Mouse (Mus musculus): ENCODE data around the gene Olfr1311. TPM values are rescaled to one million over a fixed set of nuclear protein-coding genes. Genes with fewer than 3 reads are reported as not detected.

Olfr1311 gene
- total and polyA plus RNA-seq, 3 experiments, result not detected

DNA sequence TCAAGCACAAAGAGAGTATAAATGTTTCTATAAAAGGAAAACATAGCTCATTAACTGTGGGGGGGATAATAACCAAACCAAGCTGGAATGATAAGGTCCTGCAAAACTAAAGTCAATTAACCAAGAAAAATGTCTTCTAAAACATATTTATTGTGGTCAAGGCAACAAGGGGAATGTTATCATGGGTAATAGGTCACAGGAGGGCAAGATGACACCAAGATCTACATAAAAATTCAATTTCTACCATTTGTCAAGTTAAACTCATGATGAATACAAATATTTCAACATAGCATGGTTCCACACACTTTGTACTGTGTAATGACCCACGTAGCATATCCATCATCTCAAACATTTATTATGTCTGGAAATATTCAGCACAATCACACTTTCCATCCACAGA, 34.0 kb downstream of the Olfr1311 start, which contains the start of gene Olfr1309:
Gene Olfr1309 (minus strand): TSS at position 101 of the 400 bp plus-strand sequence.
- no peak within 1 kb of the TSS for H3K4me2 ChIP-seq (ENCODE audit: insufficient read depth, low read depth, poor library complexity, severe bottlenecking)
- no peaks in the 10 kb centered on the region for H3K36me3 ChIP-seq (replicated peaks in 1 of 2; ENCODE audit: control insufficient read depth in 1 of 2, insufficient read depth in 1 of 2, low read length in 1 of 2)
- H3K9me3 ChIP-seq (replicated peaks; ENCODE audit: low read length), result no peaks in the 10 kb centered on the region
- no peaks in the 10 kb centered on the region for H3K79me2 ChIP-seq (replicated peaks; ENCODE audit: control insufficient read depth, extremely low read depth, insufficient read depth, poor library complexity, severe bottlenecking)
- in situ Hi-C loops (cut with MboI; ENCODE audit: low pct_ligation_motif_present, low pct_unique_long_range_greater_than_20kb, low sequenced_read_pairs) (no loop called here), dilution Hi-C loops (cut with MboI; ENCODE audit: extremely low pct_ligation_motif_present, extremely low pct_unique_long_range_greater_than_20kb, low sequenced_read_pairs) (no loop called here)
- H3K9ac ChIP-seq (ENCODE audit: insufficient read depth, low read depth), result no peak within 1 kb of the TSS
- no peak for DNase-seq (ENCODE audit: extremely low read depth)
- no peak within 1 kb of the TSS for H3K4me3 ChIP-seq (replicated peaks in 1 of 3; ENCODE audit: low read depth in 2 of 3, low read length in 2 of 3, poor library complexity in 1 of 3)
- H3K27me3 ChIP-seq (replicated peaks), result peaks cover 8% of the 10 kb centered on the region
- no peaks in the 10 kb centered on the region for H3K4me1 ChIP-seq (ENCODE audit: control insufficient read depth in 1 of 2, insufficient read depth in 2 of 2)
- TF ChIP-seq JUN (IDR thresholded peaks at IDR 0.05; ENCODE audit: insufficient read depth, low read depth, low read length) (no peak), MEF2A (IDR thresholded peaks at IDR 0.05; ENCODE audit: borderline replicate concordance, low read depth, low read length) (no peak), CHD2 (IDR thresholded peaks at IDR 0.05; ENCODE audit: low read length) (no peak), POLR2AphosphoS2 (IDR thresholded peaks at IDR 0.05; ENCODE audit: low read depth, low read length) (no peak), USF2 (conservative IDR thresholded peaks at IDR 0.05; ENCODE audit: low read depth, low read length) (no peak), KAT2A (IDR thresholded peaks at IDR 0.05; ENCODE audit: insufficient replicate concordance, low read length) (no peak), MYC (IDR thresholded peaks at IDR 0.05; ENCODE audit: low read depth, low read length) (no peak), ELF1 (IDR thresholded peaks at IDR 0.05; ENCODE audit: low read depth, low read length) (no peak), SMC3 (IDR thresholded peaks at IDR 0.05; ENCODE audit: low read depth, low read length) (no peak), IRF4 (IDR thresholded peaks at IDR 0.05; ENCODE audit: low read depth, low read length) (no peak), E2F4 (IDR thresholded peaks at IDR 0.05; ENCODE audit: insufficient replicate concordance, low read depth, low read length) (no peak), JUND (conservative IDR thresholded peaks at IDR 0.05; ENCODE audit: low read depth, low read length) (no peak), MAX (IDR thresholded peaks at IDR 0.05; ENCODE audit: low read length) (no peak), MAZ (IDR thresholded peaks at IDR 0.05; ENCODE audit: low read depth, low read length) (no peak), MAFK (IDR thresholded peaks at IDR 0.05; ENCODE audit: insufficient replicate concordance, low read length) (no peak), GABPA (IDR thresholded peaks at IDR 0.05; ENCODE audit: insufficient replicate concordance, low read depth, low read length) (no peak), ZNF384 (IDR thresholded peaks at IDR 0.05; ENCODE audit: low read depth, low read length) (no peak)
- H3K27ac ChIP-seq (ENCODE audit: insufficient read depth, low read depth), result no peak within 1 kb of the TSS

Other genes with a start within 250 kb of the Olfr1311 start
- gene Olfr1302, start 247.0 kb downstream of the Olfr1311 start, total RNA-seq (2012; rRNA removed), result not detected in 2 replicates
- not detected in 2 replicates for gene Olfr1302, start 247.0 kb downstream of the Olfr1311 start, total RNA-seq (2014; rRNA removed)
- gene Olfr1302, start 247.0 kb downstream of the Olfr1311 start, polyA plus RNA-seq (2012; ENCODE audit: insufficient read length, low read depth), result not detected in 2 replicates
- gene Olfr1303, start 204.1 kb downstream of the Olfr1311 start, total RNA-seq (2012; rRNA removed), result not detected in 2 replicates
- gene Olfr1303, start 204.1 kb downstream of the Olfr1311 start, total RNA-seq (2014; rRNA removed), result not detected in 2 replicates
- not detected in 2 replicates for gene Olfr1303, start 204.1 kb downstream of the Olfr1311 start, polyA plus RNA-seq (2012; ENCODE audit: insufficient read length, low read depth)
- gene Olfr1305, start 147.3 kb downstream of the Olfr1311 start, total RNA-seq (2012; rRNA removed), result not detected in 2 replicates
- gene Olfr1305, start 147.3 kb downstream of the Olfr1311 start, total RNA-seq (2014; rRNA removed), result not detected in 2 replicates
- gene Olfr1305, start 147.3 kb downstream of the Olfr1311 start, polyA plus RNA-seq (2012; ENCODE audit: insufficient read length, low read depth), result not detected in 2 replicates
- not detected in 2 replicates for gene Olfr1306, start 108.1 kb downstream of the Olfr1311 start, total RNA-seq (2012; rRNA removed)
- not detected in 2 replicates for gene Olfr1306, start 108.1 kb downstream of the Olfr1311 start, total RNA-seq (2014; rRNA removed)
- gene Olfr1306, start 108.1 kb downstream of the Olfr1311 start, polyA plus RNA-seq (2012; ENCODE audit: insufficient read length, low read depth), result not detected in 2 replicates
- not detected in 2 replicates for gene Olfr1307, start 75.0 kb downstream of the Olfr1311 start, total RNA-seq (2012; rRNA removed)
- gene Olfr1307, start 75.0 kb downstream of the Olfr1311 start, total RNA-seq (2014; rRNA removed), result not detected in 2 replicates
- not detected in 2 replicates for gene Olfr1307, start 75.0 kb downstream of the Olfr1311 start, polyA plus RNA-seq (2012; ENCODE audit: insufficient read length, low read depth)
- gene Olfr1308, start 59.5 kb downstream of the Olfr1311 start, total RNA-seq (2012; rRNA removed), result not detected in 2 replicates
- gene Olfr1308, start 59.5 kb downstream of the Olfr1311 start, total RNA-seq (2014; rRNA removed), result not detected in 2 replicates
- gene Olfr1308, start 59.5 kb downstream of the Olfr1311 start, polyA plus RNA-seq (2012; ENCODE audit: insufficient read length, low read depth), result not detected in 2 replicates
- gene Olfr1309, start 34.1 kb downstream of the Olfr1311 start, total RNA-seq (2012; rRNA removed), result not detected in 2 replicates
- not detected in 2 replicates for gene Olfr1309, start 34.1 kb downstream of the Olfr1311 start, total RNA-seq (2014; rRNA removed)
- gene Olfr1309, start 34.1 kb downstream of the Olfr1311 start, polyA plus RNA-seq (2012; ENCODE audit: insufficient read length, low read depth), result not detected in 2 replicates
- gene Olfr1310, start 11.7 kb downstream of the Olfr1311 start, total RNA-seq (2012; rRNA removed), result not detected in 2 replicates
- gene Olfr1310, start 11.7 kb downstream of the Olfr1311 start, total RNA-seq (2014; rRNA removed), result not detected in 2 replicates
- gene Olfr1310, start 11.7 kb downstream of the Olfr1311 start, polyA plus RNA-seq (2012; ENCODE audit: insufficient read length, low read depth), result not detected in 2 replicates
- not detected in 2 replicates for gene Olfr1312, start 25.8 kb upstream of the Olfr1311 start, total RNA-seq (2012; rRNA removed)
- not detected in 2 replicates for gene Olfr1312, start 25.8 kb upstream of the Olfr1311 start, total RNA-seq (2014; rRNA removed)
- not detected in 2 replicates for gene Olfr1312, start 25.8 kb upstream of the Olfr1311 start, polyA plus RNA-seq (2012; ENCODE audit: insufficient read length, low read depth)
- not detected in 2 replicates for gene Olfr1313, start 53.4 kb upstream of the Olfr1311 start, total RNA-seq (2012; rRNA removed)
- gene Olfr1313, start 53.4 kb upstream of the Olfr1311 start, total RNA-seq (2014; rRNA removed), result not detected in 2 replicates
- not detected in 2 replicates for gene Olfr1313, start 53.4 kb upstream of the Olfr1311 start, polyA plus RNA-seq (2012; ENCODE audit: insufficient read length, low read depth)
- not detected in 2 replicates for gene Olfr1314, start 72.4 kb upstream of the Olfr1311 start, total RNA-seq (2012; rRNA removed)
- gene Olfr1314, start 72.4 kb upstream of the Olfr1311 start, total RNA-seq (2014; rRNA removed), result not detected in 2 replicates
- gene Olfr1314, start 72.4 kb upstream of the Olfr1311 start, polyA plus RNA-seq (2012; ENCODE audit: insufficient read length, low read depth), result not detected in 2 replicates
- gene Olfr1315-ps1, start 91.0 kb upstream of the Olfr1311 start, total RNA-seq (2012; rRNA removed), result not detected in 2 replicates
- not detected in 2 replicates for gene Olfr1315-ps1, start 91.0 kb upstream of the Olfr1311 start, total RNA-seq (2014; rRNA removed)
- not detected in 2 replicates for gene Olfr1315-ps1, start 91.0 kb upstream of the Olfr1311 start, polyA plus RNA-seq (2012; ENCODE audit: insufficient read length, low read depth)
- gene Olfr1316, start 110.6 kb upstream of the Olfr1311 start, total RNA-seq (2012; rRNA removed), result not detected in 2 replicates
- gene Olfr1316, start 110.6 kb upstream of the Olfr1311 start, total RNA-seq (2014; rRNA removed), result not detected in 2 replicates
- gene Olfr1316, start 110.6 kb upstream of the Olfr1311 start, polyA plus RNA-seq (2012; ENCODE audit: insufficient read length, low read depth), result not detected in 2 replicates
- not detected in 2 replicates for gene Olfr1317, start 115.9 kb upstream of the Olfr1311 start, total RNA-seq (2012; rRNA removed)
- not detected in 2 replicates for gene Olfr1317, start 115.9 kb upstream of the Olfr1311 start, total RNA-seq (2014; rRNA removed)
- gene Olfr1317, start 115.9 kb upstream of the Olfr1311 start, polyA plus RNA-seq (2012; ENCODE audit: insufficient read length, low read depth), result not detected in 2 replicates
- gene Olfr1318, start 129.8 kb upstream of the Olfr1311 start, total RNA-seq (2012; rRNA removed), result not detected in 2 replicates
- not detected in 2 replicates for gene Olfr1318, start 129.8 kb upstream of the Olfr1311 start, total RNA-seq (2014; rRNA removed)
- gene Olfr1318, start 129.8 kb upstream of the Olfr1311 start, polyA plus RNA-seq (2012; ENCODE audit: insufficient read length, low read depth), result not detected in 2 replicates
- gene Lpcat4, start 215.1 kb upstream of the Olfr1311 start, total RNA-seq (2012; rRNA removed), result 17.2 and 19.9 TPM in 2 replicates
- 10.7 and 12.3 TPM in 2 replicates for gene Lpcat4, start 215.1 kb upstream of the Olfr1311 start, total RNA-seq (2014; rRNA removed)
- 66.8 and 75.2 TPM in 2 replicates for gene Lpcat4, start 215.1 kb upstream of the Olfr1311 start, polyA plus RNA-seq (2012; ENCODE audit: insufficient read length, low read depth)
- 0.04 TPM in 1 of 2 replicates, not detected in the other for gene Nutm1, start 234.9 kb upstream of the Olfr1311 start, total RNA-seq (2012; rRNA removed)
- gene Nutm1, start 234.9 kb upstream of the Olfr1311 start, total RNA-seq (2014; rRNA removed), result not detected in 2 replicates
- 0.08 TPM in 1 of 2 replicates, not detected in the other for gene Nutm1, start 234.9 kb upstream of the Olfr1311 start, polyA plus RNA-seq (2012; ENCODE audit: insufficient read length, low read depth)
- gene Nop10, start 237.5 kb upstream of the Olfr1311 start, total RNA-seq (2012; rRNA removed), result 239 and 308 TPM in 2 replicates
- 448 and 507 TPM in 2 replicates for gene Nop10, start 237.5 kb upstream of the Olfr1311 start, total RNA-seq (2014; rRNA removed)
- 226 and 251 TPM in 2 replicates for gene Nop10, start 237.5 kb upstream of the Olfr1311 start, polyA plus RNA-seq (2012; ENCODE audit: insufficient read length, low read depth)
- 10.5 and 14.8 TPM in 2 replicates for gene Slc12a6, start 241.4 kb upstream of the Olfr1311 start, total RNA-seq (2012; rRNA removed)
- 7.8 and 8.2 TPM in 2 replicates for gene Slc12a6, start 241.4 kb upstream of the Olfr1311 start, total RNA-seq (2014; rRNA removed)
- gene Slc12a6, start 241.4 kb upstream of the Olfr1311 start, polyA plus RNA-seq (2012; ENCODE audit: insufficient read length, low read depth), result 9.1 and 10.5 TPM in 2 replicates
- not detected in 2 replicates for gene Gm21985, start 241.9 kb upstream of the Olfr1311 start, total RNA-seq (2012; rRNA removed)
- 0.51 TPM in 1 of 2 replicates, not detected in the other for gene Gm21985, start 241.9 kb upstream of the Olfr1311 start, total RNA-seq (2014; rRNA removed)
- not detected in 2 replicates for gene Gm21985, start 241.9 kb upstream of the Olfr1311 start, polyA plus RNA-seq (2012; ENCODE audit: insufficient read length, low read depth)